Comparison of ENCODE assay signal across 9 mouse cellular contexts in genomic region chr8:70833018-70833482, GRCm38 (mm10). TPM values are rescaled to one million over a fixed set of nuclear protein-coding genes. Genes with fewer than 3 reads are reported as not detected.
DNase-seq lines count a peak whose midpoint lies in the region; ATAC-seq lines count a peak whose summit lies in the region.
"Had no signal": no experiment of that assay in that cellular context is flagged by ENCODE, and none has a peak within 500 bp of the region (broad histone marks: within the 10 kb centered on the region; RNA-seq: fewer than 3 reads in every experiment).

No protein-coding gene starts in this region.

- H3K9ac ChIP-seq in heart, embryonic 13.5 days = 0 out of 2 replicates have a peak overlapping the region, but pooled peaks have one; percentile 1
- H3K9ac ChIP-seq in liver, embryonic 13.5 days = peak overlapping the region; percentile 36; the same call in 1 of the 2 replicates

- H3K27ac ChIP-seq in heart, embryonic 13.5 days (replicated peaks) = no peak overlapping the region
- peak overlapping the region; percentile 99 for H3K27ac ChIP-seq in liver, embryonic 13.5 days
- H3K27ac ChIP-seq: embryonic facial prominence, embryonic 13.5 days; neural tube, embryonic 13.5 days had no signal

- H3K4me2 ChIP-seq in heart, embryonic 13.5 days = no peak overlapping the region
- H3K4me2 ChIP-seq in liver, embryonic 13.5 days = 0 out of 2 replicates have a peak overlapping the region, but pooled peaks have one; percentile 6
- H3K4me2 ChIP-seq: embryonic facial prominence, embryonic 13.5 days; neural tube, embryonic 13.5 days had no signal

- no peaks in the 10 kb centered on the region for H3K27me3 ChIP-seq in heart, embryonic 13.5 days (replicated peaks)
- H3K27me3 ChIP-seq in liver, embryonic 13.5 days = no peaks in the 10 kb centered on the region
- H3K27me3 ChIP-seq: embryonic facial prominence, embryonic 13.5 days; neural tube, embryonic 13.5 days had no signal

- peaks cover 9% of the 10 kb centered on the region for H3K4me1 ChIP-seq in heart, embryonic 13.5 days
- peaks cover 65% of the 10 kb centered on the region for H3K4me1 ChIP-seq in liver, embryonic 13.5 days (replicated peaks)
- H3K4me1 ChIP-seq: embryonic facial prominence, embryonic 13.5 days had no signal

- H3K4me3 ChIP-seq in heart, embryonic 13.5 days = no peak overlapping the region
- no peak overlapping the region for H3K4me3 ChIP-seq in liver, embryonic 13.5 days (replicated peaks)
- H3K4me3 ChIP-seq: embryonic facial prominence, embryonic 13.5 days; neural tube, embryonic 13.5 days had no signal

- WGBS in heart, embryonic 13.5 days = 46% methylated on average over 9 of the region's 9 CpGs
- 37% methylated on average over 9 of the region's 9 CpGs for WGBS in liver, embryonic 13.5 days (ENCODE audit: insufficient replicate concordance)

- H3K9me3 ChIP-seq in heart, embryonic 13.5 days = no peaks in the 10 kb centered on the region
- H3K9me3 ChIP-seq in liver, embryonic 13.5 days (replicated peaks) = no peaks in the 10 kb centered on the region
- H3K9me3 ChIP-seq: embryonic facial prominence, embryonic 13.5 days; neural tube, embryonic 13.5 days had no signal

- peak; percentile 45 to 46 for DNase-seq in spleen, postnatal 36 days (ENCODE audit: low spot score in 2 of 2)
- DNase-seq in spleen, postnatal 4 days (ENCODE audit: low spot score in 2 of 2) = no peak
- DNase-seq in liver, embryonic 13.5 days = no peak
- peak; percentile 23 to 49 for DNase-seq in thymus, postnatal 10 days (ENCODE audit: low spot score in 2 of 2)
- DNase-seq in layer of hippocampus, postnatal 10 days (ENCODE audit: low spot score in 2 of 2) = no peak
- no peak for DNase-seq in spleen, postnatal 14 days (ENCODE audit: low spot score in 2 of 2)

- peaks cover 18% of the 10 kb centered on the region; the same call in 1 of the 2 replicates for H3K36me3 ChIP-seq in heart, embryonic 13.5 days
- H3K36me3 ChIP-seq in liver, embryonic 13.5 days = peaks cover 35% of the 10 kb centered on the region

- ATAC-seq in heart, embryonic 13.5 days (ENCODE audit: extremely low read depth, insufficient number of reproducible peaks, low FRiP score, low TSS enrichment) = no peak
- no peak for ATAC-seq in liver, embryonic 13.5 days (ENCODE audit: low read depth)

RNA-seq across cellular contexts. Expression of gene Arrdc2, which starts 6.5 kb away (rescaled TPM):
- 1.9 and 2.4 TPM in 2 replicates for polyA plus RNA-seq in heart, embryonic 13.5 days (2015; fragmentation: Nextera tagmentation; extraction: Ambion mirVana)
- 11.7 and 12.6 TPM in 2 replicates for polyA plus RNA-seq in liver, embryonic 13.5 days (2015; fragmentation: Nextera tagmentation; extraction: Ambion mirVana)
- 10 to 100 TPM; 15.7 to 18.1 TPM for total RNA-seq in layer of hippocampus, postnatal 10 days (2021)

RNA-seq across cellular contexts. Expression of gene Il12rb1, which starts 24.8 kb away (rescaled TPM):
- polyA plus RNA-seq in heart, embryonic 13.5 days (2015; fragmentation: Nextera tagmentation; extraction: Ambion mirVana) = not detected in 2 replicates
- polyA plus RNA-seq in liver, embryonic 13.5 days (2015; fragmentation: Nextera tagmentation; extraction: Ambion mirVana) = 0.20 and 0.21 TPM in 2 replicates
- under 1 TPM; 0.30 to 0.38 TPM for total RNA-seq in layer of hippocampus, postnatal 10 days (2021)
- polyA plus RNA-seq: neural tube, embryonic 13.5 days had no signal

RNA-seq across cellular contexts. Expression of gene Mast3, which starts 28.2 kb away (rescaled TPM):
- 5.6 and 6.7 TPM in 2 replicates for polyA plus RNA-seq in heart, embryonic 13.5 days (2015; fragmentation: Nextera tagmentation; extraction: Ambion mirVana)
- 4.9 and 6.2 TPM in 2 replicates for polyA plus RNA-seq in liver, embryonic 13.5 days (2015; fragmentation: Nextera tagmentation; extraction: Ambion mirVana)
- total RNA-seq in layer of hippocampus, postnatal 10 days (2021) = 100 to 1,000 TPM; 179 to 186 TPM

RNA-seq across cellular contexts. Expression of gene Kcnn1, which starts 30.0 kb away (rescaled TPM):
- polyA plus RNA-seq in heart, embryonic 13.5 days (2015; fragmentation: Nextera tagmentation; extraction: Ambion mirVana) = 1.5 TPM in 2 replicates
- 0.29 and 0.44 TPM in 2 replicates for polyA plus RNA-seq in liver, embryonic 13.5 days (2015; fragmentation: Nextera tagmentation; extraction: Ambion mirVana)
- 10 to 100 TPM; 25.3 to 28.3 TPM for total RNA-seq in layer of hippocampus, postnatal 10 days (2021)

RNA-seq across cellular contexts. Expression of gene Ccdc124, which starts 40.7 kb away (rescaled TPM):
- 88.5 and 89.0 TPM in 2 replicates for polyA plus RNA-seq in heart, embryonic 13.5 days (2015; fragmentation: Nextera tagmentation; extraction: Ambion mirVana)
- 70.9 and 76.5 TPM in 2 replicates for polyA plus RNA-seq in liver, embryonic 13.5 days (2015; fragmentation: Nextera tagmentation; extraction: Ambion mirVana)
- total RNA-seq in layer of hippocampus, postnatal 10 days (2021) = 100 to 1,000 TPM in 1 of 2 experiments, 10 to 100 TPM in 1; 97.6 to 108 TPM

Comparison
In these comparisons a context has a peak if more than half of its experiments do, and no peak if none do; other contexts are left out.
1. DNase-seq: peak in spleen, postnatal 36 days (2 of 2) and thymus, postnatal 10 days (2 of 2); none in spleen, postnatal 4 days (0 of 2), liver, embryonic 13.5 days (single experiment), layer of hippocampus, postnatal 10 days (0 of 2) and spleen, postnatal 14 days (0 of 2).